Mouse (Mus musculus): ENCODE measurements at regions not wholly inside any gene's neighbourhood (a gene's known extent, or its start where the extent isn't known, plus 50 kb on each side); places are given as distances from the start of the nearest gene placed in this dataset.
"Not testable (repeated sequence)": the region's sequence is repeated elsewhere in the genome, so short reads cannot be mapped to it uniquely, and the experiment has no call there.

DNA sequence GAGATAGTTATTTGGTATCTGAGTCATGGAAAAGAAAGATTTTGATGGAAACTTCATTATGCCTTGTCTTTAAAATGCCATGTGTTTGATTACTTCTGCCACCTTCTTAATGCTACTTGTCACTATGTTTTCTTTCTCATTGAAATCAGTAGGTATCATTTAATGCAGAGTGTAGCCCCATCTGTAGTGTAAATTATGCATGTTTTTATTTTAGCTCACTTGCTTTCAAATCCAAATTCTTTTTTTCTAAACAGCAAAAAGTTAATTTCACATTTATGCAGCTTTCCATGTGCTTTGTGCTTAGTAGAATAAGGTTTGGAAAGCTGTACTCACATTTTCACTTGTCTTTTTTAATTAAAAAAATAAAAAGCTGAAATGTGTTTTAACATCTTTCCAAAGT is 748.0 kb upstream of the Epha7 start:
- no peak for DNase-seq

DNA sequence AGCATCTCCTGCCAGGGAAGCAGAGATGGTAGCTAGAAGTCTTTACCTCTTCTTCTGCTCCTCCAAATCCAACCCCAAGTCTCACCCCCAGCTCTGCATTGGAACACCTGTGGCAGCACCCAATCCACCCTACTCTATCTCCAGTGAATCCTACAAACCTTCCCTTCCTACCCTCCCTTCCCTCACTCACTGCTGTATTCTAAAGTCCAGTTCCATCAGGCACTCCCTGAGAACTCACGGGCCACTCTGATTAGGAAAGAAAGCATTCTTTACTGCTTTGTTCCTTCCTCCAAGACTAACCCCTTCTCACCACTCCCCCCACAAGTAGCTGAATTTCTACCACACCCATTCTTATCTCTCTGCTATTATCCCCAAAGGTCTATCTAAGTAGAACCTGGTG is 747.1 kb upstream of the Epha7 start:
- no peak for DNase-seq

DNA sequence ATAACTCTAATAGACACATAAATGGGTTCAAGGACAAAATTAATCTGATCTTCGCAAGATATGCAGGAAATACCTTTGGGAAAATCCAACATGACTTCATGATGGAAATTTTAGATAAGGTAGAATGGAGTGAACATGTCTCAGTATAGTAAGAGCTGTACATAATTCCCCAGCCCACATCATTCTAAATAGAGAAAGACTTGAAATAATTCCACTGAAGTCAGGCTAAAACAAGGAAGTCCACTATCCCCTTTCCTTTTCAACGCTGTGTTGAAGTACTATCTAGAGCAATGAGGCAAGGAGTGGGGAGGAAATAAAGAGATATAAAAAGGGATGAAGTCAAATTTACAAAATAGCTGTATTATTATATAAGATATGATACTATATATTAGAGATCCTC is 733.9 kb upstream of the Epha7 start:
- DNase-seq = no peak

DNA sequence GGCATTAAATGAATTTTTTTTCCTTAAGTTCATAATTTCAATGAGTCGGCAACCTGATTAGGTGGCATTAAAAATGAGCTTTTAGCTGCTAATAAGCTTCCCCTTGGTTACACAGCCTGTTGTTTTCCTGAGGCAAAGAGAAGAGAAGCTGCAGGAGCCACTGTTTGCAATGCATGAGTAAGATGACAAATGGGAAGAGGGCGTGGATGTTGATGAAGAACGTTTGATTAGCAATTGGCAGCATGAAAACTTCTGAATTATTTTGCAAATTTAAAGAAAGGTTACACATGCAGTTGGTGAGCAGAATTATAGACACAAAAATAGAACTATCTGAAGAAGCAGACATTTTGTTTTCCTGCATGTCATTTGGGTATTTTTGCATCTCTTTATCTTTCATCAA is 720.1 kb upstream of the Epha7 start:
- DNase-seq = no peak

DNA sequence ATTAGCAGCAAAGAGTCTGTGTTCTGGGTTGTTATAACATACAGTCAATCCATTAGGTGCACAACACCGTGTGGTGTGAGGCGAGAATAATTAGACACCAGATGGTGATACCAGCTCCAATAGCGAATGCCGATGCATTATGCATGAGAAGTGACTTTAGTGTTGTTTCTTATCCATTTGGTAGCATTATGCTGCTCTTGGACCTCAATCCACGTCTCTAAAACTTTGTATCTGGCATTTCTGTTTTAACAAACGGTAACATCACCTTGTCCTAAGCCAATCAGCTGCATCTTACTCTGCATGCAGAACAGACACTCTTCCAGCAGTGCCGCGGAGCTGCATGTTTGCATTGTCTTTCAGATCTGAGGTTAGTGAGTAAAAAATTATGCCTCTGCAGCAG is 669.8 kb upstream of the Epha7 start:
- DNase-seq = no peak

DNA sequence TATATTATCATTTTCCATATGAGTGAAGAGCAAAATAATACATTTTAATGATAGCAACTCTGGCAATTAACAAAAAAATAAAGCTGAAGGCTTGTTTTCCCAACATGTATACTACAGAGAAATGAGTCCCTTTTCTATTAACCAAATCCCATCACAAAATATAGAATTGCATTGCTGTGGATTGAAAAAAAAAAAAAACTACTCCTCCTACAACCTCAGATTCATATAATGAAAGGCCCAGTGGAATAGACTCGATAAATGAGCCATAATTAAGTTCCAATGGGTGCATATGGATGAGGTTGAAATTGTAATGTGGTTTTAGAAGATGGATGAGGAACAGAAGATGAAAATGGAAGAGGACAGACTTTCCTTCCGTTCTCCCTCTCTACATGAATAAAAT is 657.8 kb upstream of the Epha7 start:
- no peak for DNase-seq

DNA sequence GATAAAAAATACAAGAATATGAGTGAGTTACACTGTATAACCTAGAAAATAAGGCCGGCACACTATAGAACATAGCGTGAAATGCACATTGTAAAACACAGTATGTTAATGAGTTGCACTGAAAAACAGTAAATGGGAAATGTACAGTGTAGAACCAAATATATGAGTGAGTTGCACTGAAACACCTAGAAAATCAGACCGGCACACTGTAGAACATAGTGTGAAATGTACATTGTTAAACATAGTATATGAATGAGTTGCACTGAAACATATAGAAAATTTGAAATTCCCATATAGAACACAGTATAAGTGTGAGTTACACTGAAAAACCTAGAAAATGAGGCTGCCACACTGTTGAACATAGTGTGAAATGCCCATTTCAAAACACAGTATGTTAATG is 636.2 kb upstream of the Epha7 start:
- DNase-seq = peak; percentile 37 to 43

DNA sequence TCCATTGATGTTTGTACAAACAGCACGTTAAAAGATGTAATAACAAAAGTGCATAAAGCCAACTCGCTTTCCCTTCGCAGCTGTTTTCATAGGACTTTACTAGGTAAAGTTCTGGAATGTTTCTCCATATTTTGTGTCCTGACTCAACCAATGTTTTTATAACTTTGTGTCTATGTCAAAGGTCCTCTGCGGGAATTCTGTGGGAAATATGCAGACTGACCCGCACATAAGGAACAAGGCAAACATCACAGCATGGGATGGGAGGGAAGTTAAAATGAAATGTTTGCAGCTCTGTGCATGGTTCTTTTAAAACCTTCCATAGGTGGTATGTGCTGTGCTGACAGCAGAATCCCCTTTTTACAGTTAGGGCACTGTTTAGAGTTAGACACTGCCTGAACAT is 622.1 kb upstream of the Epha7 start:
- no peak for DNase-seq

DNA sequence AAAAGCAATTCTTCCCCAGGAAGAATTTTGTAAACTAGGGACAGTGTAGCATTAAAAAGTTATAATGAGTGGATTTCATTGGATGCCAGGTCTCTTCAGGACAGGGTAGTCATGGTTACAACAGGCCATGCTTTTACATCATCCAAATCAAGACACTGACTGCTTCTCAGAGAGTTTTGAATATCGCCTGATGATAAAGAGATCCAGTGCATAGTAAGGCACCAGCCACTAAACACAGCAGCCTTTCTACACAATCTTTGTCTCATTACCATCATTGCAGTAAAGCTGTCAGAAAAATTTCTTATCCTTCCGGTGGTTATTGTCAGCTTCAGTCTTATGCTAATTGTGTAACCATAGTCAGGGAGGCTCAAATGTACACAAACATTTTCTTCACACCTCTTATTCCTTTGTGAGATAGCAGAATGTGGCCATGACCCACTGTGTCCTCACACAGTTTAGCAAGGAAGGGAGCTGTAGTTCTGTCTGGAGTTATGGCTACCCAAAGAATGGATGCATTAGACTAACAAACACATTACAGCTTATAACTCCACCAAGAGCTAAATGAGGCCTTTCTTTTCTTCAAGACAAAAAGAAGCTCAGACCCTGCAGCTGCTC is 585.2 kb upstream of the Epha7 start:
- DNase-seq = no peak

DNA sequence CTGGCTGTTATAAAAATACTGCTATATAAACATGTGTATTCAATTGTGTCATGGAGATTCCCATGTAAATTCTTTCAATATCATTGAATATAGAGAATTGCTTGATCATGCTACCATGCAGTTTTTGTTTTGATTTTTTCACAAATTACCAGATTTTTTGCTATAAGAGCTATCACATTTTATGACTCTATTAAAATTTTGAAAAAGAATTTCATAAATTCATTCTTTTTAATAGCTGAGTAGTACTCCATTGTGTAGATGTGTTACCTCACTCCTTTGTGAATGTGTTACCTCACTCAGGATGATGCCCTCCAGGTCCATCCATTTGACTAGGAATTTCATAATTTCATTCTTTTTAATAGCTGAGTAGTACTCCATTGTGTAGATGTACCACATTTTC is 577.4 kb upstream of the Epha7 start:
- not testable (repeated sequence) for DNase-seq

DNA sequence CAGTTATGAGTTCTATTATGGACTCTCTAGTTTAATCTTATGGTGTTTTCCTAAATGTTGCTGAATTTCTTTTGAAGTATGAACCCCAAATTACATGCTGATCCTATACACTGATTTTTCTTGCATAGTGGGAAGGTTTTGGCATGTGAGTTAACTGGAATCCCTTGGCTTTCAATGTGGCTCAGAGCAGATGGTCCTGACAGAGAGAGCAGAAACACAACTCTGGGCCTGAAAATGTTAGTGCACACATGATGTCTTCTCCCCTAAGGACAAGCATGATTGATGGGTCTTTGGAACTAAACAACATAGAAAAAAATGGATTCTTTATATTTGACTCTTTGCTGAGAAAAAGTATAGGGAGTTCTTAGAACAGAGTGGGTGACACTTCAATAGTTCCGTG is 570.7 kb upstream of the Epha7 start:
- DNase-seq = no peak
